Mouse (Mus musculus) heart, embryonic 16.5 days (tissue): ENCODE results near the gene Cdh5. TPM values are rescaled to one million over a fixed set of nuclear protein-coding genes. Genes with fewer than 3 reads are reported as not detected.

Source experiments
- ATAC-seq: fragments of 200-750 bp; cut with Nextera tagmentation; replicated peaks from 2 replicates; pipeline ENCODE4 v1.8.0; 2017; ENCODE audit warnings: moderate number of reproducible peaks; ENCODE audit not compliant: insufficient read depth, low FRiP score; ENCODE audit errors: extremely low read depth
- H3K27ac ChIP-seq: fragments of 300-500 bp; sonication (generic); 2 replicates; pipeline ENCODE4 v1.5.1; 2014; ENCODE audit warnings: mild to moderate bottlenecking, low read length, control low read depth, moderate library complexity
- H3K27me3 ChIP-seq: fragments of 300-500 bp; sonication (generic); 2 replicates; pipeline ENCODE4 v1.6.1; 2014; ENCODE audit warnings: low read length, mixed read lengths; ENCODE audit not compliant: control insufficient read depth, insufficient read depth
- H3K36me3 ChIP-seq: fragments of 300-500 bp; sonication (generic); 2 replicates; pipeline ENCODE4 v1.6.1; 2014; ENCODE audit not compliant: control insufficient read depth, insufficient read depth
- H3K4me1 ChIP-seq: fragments of 300-500 bp; sonication (generic); 2 replicates; pipeline ENCODE4 v1.6.1; 2014; ENCODE audit warnings: low read length, mixed read lengths; ENCODE audit not compliant: control insufficient read depth, insufficient read depth
- H3K4me2 ChIP-seq: fragments of 300-500 bp; sonication (generic); 2 replicates; pipeline ENCODE4 v1.6.1; 2014; ENCODE audit warnings: low read depth, mild to moderate bottlenecking, control low read depth, low read length
- H3K4me3 ChIP-seq: fragments of 300-500 bp; sonication (generic); 2 replicates; pipeline ENCODE4 v1.5.1; 2014; ENCODE audit warnings: mild to moderate bottlenecking, control low read depth, low read length
- H3K9ac ChIP-seq: fragments of 300-500 bp; sonication (generic); 2 replicates; pipeline ENCODE4 v1.6.1; 2014; ENCODE audit warnings: low read length, control low read depth
- H3K9me3 ChIP-seq: fragments of 300-500 bp; sonication (generic); replicated peaks from 2 replicates; pipeline ENCODE4 v1.6.1; 2016; ENCODE audit warnings: low read length; ENCODE audit not compliant: control insufficient read depth
- WGBS: fragments of 180-500 bp; shearing (Covaris S2); extraction: QIAGEN DNeasy Blood & Tissue Kit; methylation state at CpG from one replicate; pipeline ENCODE4 v1.1.7; 2014; 5-methylcytosine and 5-hydroxymethylcytosine counted together
- polyA plus RNA-seq: library from polyadenylated mRNA; unstranded; fragments of >200 nt; fragmentation: Nextera tagmentation; extraction: Ambion mirVana; gene quantifications from 2 replicates; pipeline ENCODE4 v1.2.1, GENCODE M21; 2015

Gene Cdh5
- polyA plus RNA-seq, 1 experiment from 2014 or later: 48.8 TPM

DNA sequence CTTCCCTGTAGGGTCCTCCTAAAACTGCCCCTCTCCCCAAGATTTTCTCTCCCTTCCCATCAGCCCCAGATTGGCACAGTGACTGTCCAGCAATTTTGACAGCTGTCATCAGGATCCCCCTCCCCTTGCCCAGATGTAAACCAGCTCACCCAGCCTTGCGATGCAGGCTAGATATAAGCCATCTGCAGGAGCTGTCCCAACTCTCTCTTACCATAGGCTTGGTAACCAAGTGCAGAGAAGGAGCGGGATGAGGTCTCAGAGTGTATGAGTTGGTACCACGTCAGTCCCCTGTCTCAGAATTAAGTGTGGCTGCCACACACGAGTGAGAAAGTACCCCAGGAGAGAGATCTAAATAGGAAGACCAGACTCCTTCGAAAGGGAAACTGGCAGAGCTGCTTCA is 87.0 kb downstream of the Cdh5 start:
- Histone ChIP-seq H3K9ac (no peak overlapping the region), H3K4me2 (no peak overlapping the region), H3K27ac (no peak overlapping the region), H3K4me3 (no peak overlapping the region), H3K27me3 (no peaks in the 10 kb centered on the region), H3K36me3 (no peaks in the 10 kb centered on the region), H3K4me1 (no peaks in the 10 kb centered on the region), H3K9me3 (no peaks in the 10 kb centered on the region)
- no peak for ATAC-seq
- 48% methylated on average over 5 of the region's 5 CpGs for WGBS

DNA sequence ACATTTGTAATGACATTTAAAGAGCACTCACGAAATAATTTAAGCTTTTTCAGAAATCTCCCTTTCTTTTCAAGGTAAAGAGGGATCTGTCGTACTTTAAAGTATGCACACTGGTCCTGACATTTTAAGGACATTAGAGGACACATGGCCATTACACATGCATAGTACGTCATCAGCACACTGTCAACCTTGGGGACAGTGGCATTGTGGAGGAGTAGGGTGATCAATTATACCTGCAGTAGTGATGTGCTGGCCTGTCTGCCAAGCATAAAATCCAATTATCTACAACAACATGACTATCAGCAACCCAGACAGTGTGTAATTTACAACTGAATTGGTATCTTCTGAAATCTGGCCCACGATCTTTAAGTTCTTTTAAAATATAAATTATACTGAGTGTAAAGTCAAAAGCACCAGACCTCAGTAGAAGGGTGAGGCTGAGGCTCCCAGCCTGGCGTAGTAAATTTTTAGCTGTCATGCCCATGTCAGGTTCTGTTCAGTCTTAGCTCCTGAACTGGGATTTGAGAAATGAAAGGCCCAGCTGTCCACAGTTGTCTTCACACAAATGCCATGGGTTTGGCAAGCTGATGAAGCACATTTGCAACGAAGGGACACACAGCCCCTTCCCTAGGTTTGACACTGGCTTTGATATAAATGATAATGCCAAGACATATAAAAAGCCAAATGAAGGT is 89.5 kb downstream of the Cdh5 start:
- Histone ChIP-seq H3K9ac (no peak overlapping the region), H3K27me3 (no peaks in the 10 kb centered on the region), H3K27ac (no peak overlapping the region), H3K4me2 (no peak overlapping the region), H3K9me3 (no peaks in the 10 kb centered on the region), H3K4me1 (no peaks in the 10 kb centered on the region), H3K36me3 (no peaks in the 10 kb centered on the region), H3K4me3 (no peak overlapping the region)
- WGBS: 64% methylated on average over 6 of the region's 6 CpGs
- no peak for ATAC-seq

DNA sequence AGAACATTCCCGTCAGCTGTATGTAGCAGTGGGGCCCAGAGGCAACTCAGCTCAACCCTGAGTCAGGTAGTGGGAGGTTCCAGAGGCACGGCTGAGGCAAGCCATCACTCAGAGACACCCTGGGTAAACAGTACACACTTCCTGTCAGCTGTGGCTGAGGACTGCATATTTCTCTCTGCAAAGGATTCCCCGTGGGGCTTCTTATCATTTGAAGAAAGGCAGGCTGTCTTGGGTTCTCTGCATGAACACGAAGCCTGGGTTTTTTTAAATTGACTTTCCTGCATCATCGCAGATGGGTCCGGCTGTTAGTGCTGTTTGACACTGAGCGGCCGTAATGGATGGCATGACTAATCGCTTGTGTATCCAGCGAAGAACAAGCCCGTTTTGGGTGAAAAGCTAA is 90.1 kb downstream of the Cdh5 start:
- Histone ChIP-seq H3K27me3 (no peaks in the 10 kb centered on the region), H3K36me3 (no peaks in the 10 kb centered on the region), H3K27ac (no peak overlapping the region), H3K4me3 (no peak overlapping the region), H3K4me2 (no peak overlapping the region), H3K9ac (no peak overlapping the region), H3K9me3 (no peaks in the 10 kb centered on the region), H3K4me1 (no peaks in the 10 kb centered on the region)
- WGBS: 33% methylated on average over 11 of the region's 11 CpGs
- ATAC-seq: peak; percentile 77

Other genes starting within 250 kb of the Cdh5 start
- gene Bean1, start 68.8 kb downstream of the Cdh5 start, polyA plus RNA-seq: 0.76 and 0.94 TPM in 2 replicates
- gene Tk2, start 146.9 kb downstream of the Cdh5 start, polyA plus RNA-seq: 11.4 and 12.9 TPM in 2 replicates
- 24.9 and 27.2 TPM in 2 replicates for gene Cklf, start 149.2 kb downstream of the Cdh5 start, polyA plus RNA-seq
- not detected in 2 replicates for gene Cmtm2a, start 191.6 kb downstream of the Cdh5 start, polyA plus RNA-seq
- gene Gm45711, start 208.5 kb downstream of the Cdh5 start, polyA plus RNA-seq: not detected in 2 replicates
- not detected in 2 replicates for gene Cmtm1, start 208.5 kb downstream of the Cdh5 start, polyA plus RNA-seq
- gene Gm11020, start 219.9 kb downstream of the Cdh5 start, polyA plus RNA-seq: not detected in 2 replicates
- gene Cmtm2b, start 220.6 kb downstream of the Cdh5 start, polyA plus RNA-seq: not detected in 2 replicates
- 81.8 and 83.9 TPM in 2 replicates for gene Cmtm3, start 237.8 kb downstream of the Cdh5 start, polyA plus RNA-seq